Mouse (Mus musculus): ENCODE measurements around the gene 4930404N11Rik.

GRCm38 (mm10) chr10:81395865-81396264 lies 30.2 kb upstream of the 4930404N11Rik start:
- TF ChIP-seq CTCF (IDR thresholded peaks at IDR 0.05; ENCODE audit: low read depth, low read length), result no peak
- no peak for TF ChIP-seq GATA1 (IDR thresholded peaks at IDR 0.05; ENCODE audit: borderline replicate concordance, low read length)
- no peak for TF ChIP-seq TAL1 (conservative IDR thresholded peaks at IDR 0.05; ENCODE audit: low read depth, low read length)
- TF ChIP-seq GATA2 (IDR thresholded peaks at IDR 0.05; ENCODE audit: borderline replicate concordance, low read depth, low read length), result no peak
